Mouse (Mus musculus): Measurements from ENCODE around the gene Plxnb2. TPM values are rescaled to one million over a fixed set of nuclear protein-coding genes. Genes with fewer than 3 reads are reported as not detected.
A peak's percentile ranks its signal among the peaks of the same experiment; 100 is the strongest.

Gene Plxnb2
- polyA plus RNA-seq (2012; rRNA removed) = 89.4 and 96.8 TPM in 2 replicates

DNA sequence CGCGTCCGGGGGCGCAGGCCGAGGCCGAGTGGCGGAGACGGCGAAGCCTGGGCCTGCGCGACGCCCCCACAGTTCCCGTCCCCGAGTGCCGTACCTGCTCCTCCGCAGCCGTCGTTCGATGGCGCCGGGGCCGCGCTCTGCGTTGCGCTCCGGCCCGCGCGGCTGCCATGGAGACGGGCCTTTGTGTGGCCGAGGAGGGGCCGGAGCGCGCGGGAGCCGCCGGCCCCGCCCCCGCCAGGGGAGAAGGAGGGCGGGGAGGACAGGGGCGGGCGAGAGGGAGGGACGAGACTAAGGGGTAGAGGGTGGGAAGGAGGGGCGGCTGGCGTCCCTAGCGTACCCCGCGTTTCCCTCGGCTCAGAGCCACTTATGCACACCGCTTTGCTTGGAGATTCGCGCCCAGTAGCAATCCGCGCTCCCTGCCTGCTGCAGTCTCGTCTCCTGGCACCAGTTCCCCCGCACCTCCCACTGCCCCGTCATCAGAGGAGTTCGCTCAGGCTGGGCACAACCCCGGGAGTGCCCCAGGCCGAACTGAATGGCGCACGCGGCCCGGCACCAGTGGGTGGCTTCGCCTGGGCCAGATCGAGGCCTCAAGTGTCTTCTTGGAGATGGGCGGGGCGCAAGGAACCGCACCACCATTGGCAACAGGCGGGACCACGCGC is at the start of gene Plxnb2:
Gene Plxnb2 (minus strand): TSS at position 218 of the 659 bp plus-strand sequence.
- Histone ChIP-seq H3K27me3 (ENCODE audit: control insufficient read depth, insufficient read depth, low read length) (0 out of 2 replicates have a peak, but pooled peaks cover 2% of the 10 kb centered on the region), H3K27ac (ENCODE audit: insufficient read depth, low read length) (peak within 1 kb of the TSS; percentile 68), H3K4me3 (ENCODE audit: extremely low read depth, insufficient read depth, insufficient read length) (peak within 1 kb of the TSS; percentile 64), H3K36me3 (ENCODE audit: control insufficient read depth, insufficient read depth, low read length) (no peaks in the 10 kb centered on the region), H3K4me1 (ENCODE audit: control insufficient read depth, insufficient read depth, insufficient read length) (peaks cover 35% of the 10 kb centered on the region)
- no peak for TF ChIP-seq POLR2A (IDR thresholded peaks at IDR 0.05; ENCODE audit: low read depth, low read length)
- no peak for TF ChIP-seq CTCF (IDR thresholded peaks at IDR 0.05; ENCODE audit: extremely low read depth, insufficient read depth, insufficient read length, insufficient replicate concordance)
- DNase-seq (ENCODE audit: low read depth in 1 of 2, low spot score in 2 of 2) = no peak
- 2% methylated on average over 58 of the region's 72 CpGs for WGBS

DNA sequence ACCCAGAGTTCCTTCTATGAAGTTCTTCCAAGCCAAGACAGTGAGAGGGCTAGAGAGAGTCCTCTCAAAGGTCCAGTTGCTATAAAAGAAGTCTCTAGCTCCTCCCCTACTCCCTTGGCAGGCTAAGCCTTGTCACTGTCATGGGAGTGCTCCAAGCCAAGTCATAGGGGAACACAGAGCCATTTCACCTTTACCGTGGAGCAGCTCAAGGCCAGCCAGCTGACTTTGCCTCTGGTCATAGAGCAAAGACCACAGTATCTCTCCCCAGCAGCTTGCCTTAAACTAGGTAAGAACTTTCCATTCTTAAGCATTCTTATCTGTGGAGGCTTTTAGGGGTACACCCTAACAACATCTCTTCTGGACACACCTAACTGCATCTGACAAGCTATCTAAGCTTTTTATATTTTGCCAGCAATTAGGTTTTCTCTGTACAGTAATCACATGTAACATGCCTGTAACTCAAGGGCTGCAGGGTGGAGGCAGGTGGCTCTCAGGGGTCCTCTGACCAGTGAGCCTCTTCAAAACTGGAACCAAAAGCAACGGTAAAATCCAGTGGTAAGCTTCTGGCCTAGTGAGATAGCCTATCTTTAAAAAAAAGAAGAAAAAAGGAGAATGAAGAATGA is 35.1 kb upstream of the Plxnb2 start:
- Histone ChIP-seq H3K4me1 (ENCODE audit: control insufficient read depth, insufficient read depth, insufficient read length) (peaks cover 4% of the 10 kb centered on the region; the same call in 1 of the 2 replicates), H3K4me3 (ENCODE audit: extremely low read depth, insufficient read depth, insufficient read length) (no peak overlapping the region), H3K36me3 (ENCODE audit: control insufficient read depth, insufficient read depth, low read length) (peaks cover 3% of the 10 kb centered on the region; the same call in 1 of the 2 replicates), H3K27ac (ENCODE audit: insufficient read depth, low read length) (no peak overlapping the region), H3K27me3 (ENCODE audit: control insufficient read depth, insufficient read depth, low read length) (no peaks in the 10 kb centered on the region)
- 76% methylated on average over 2 of the region's 2 CpGs for WGBS
- no peak for DNase-seq (ENCODE audit: low read depth in 1 of 2, low spot score in 2 of 2)
- TF ChIP-seq CTCF (IDR thresholded peaks at IDR 0.05; ENCODE audit: extremely low read depth, insufficient read depth, insufficient read length, insufficient replicate concordance) (no peak), POLR2A (IDR thresholded peaks at IDR 0.05; ENCODE audit: low read depth, low read length) (no peak)

GRCm38 (mm10) chr15:89214953-89215352 is 34.4 kb upstream of the Plxnb2 start:
- H3K36me3 ChIP-seq (ENCODE audit: control insufficient read depth, insufficient read depth, low read length) = peaks cover 3% of the 10 kb centered on the region; the same call in 1 of the 2 replicates
- H3K27me3 ChIP-seq (ENCODE audit: control insufficient read depth, insufficient read depth, low read length) = no peaks in the 10 kb centered on the region
- DNase-seq (ENCODE audit: low read depth in 1 of 2, low spot score in 2 of 2) = no peak
- no peak for TF ChIP-seq POLR2A (IDR thresholded peaks at IDR 0.05; ENCODE audit: low read depth, low read length)
- no peak for TF ChIP-seq CTCF (IDR thresholded peaks at IDR 0.05; ENCODE audit: extremely low read depth, insufficient read depth, insufficient read length, insufficient replicate concordance)
- no peak overlapping the region for H3K27ac ChIP-seq (ENCODE audit: insufficient read depth, low read length)
- H3K4me1 ChIP-seq (ENCODE audit: control insufficient read depth, insufficient read depth, insufficient read length) = peaks cover 4% of the 10 kb centered on the region; the same call in 1 of the 2 replicates
- no peak overlapping the region for H3K4me3 ChIP-seq (ENCODE audit: extremely low read depth, insufficient read depth, insufficient read length)
- WGBS = 90% methylated on average over 3 of the region's 3 CpGs

DNA sequence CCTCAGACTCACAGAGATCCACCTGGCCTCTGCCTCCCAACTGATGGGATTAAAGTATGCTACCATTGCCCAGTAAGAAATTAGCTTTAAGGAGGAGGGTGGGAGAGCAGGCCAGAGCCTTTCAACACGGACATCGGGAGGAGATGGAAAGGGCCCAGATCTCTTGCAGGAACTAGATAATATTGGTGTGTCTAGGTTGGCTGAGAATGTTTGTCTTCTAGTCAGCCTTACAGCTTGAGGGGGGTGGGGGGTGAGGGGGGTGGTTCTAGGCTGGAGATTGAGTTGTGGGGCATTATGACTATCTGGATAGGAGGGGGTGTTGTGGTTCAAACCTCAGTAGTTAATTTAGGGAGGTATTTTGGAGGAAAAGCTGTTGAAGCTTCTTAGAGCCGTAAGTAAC is 32.9 kb upstream of the Plxnb2 start:
- peaks cover 4% of the 10 kb centered on the region; the same call in 1 of the 2 replicates for H3K4me1 ChIP-seq (ENCODE audit: control insufficient read depth, insufficient read depth, insufficient read length)
- H3K4me3 ChIP-seq (ENCODE audit: extremely low read depth, insufficient read depth, insufficient read length) = no peak overlapping the region
- H3K36me3 ChIP-seq (ENCODE audit: control insufficient read depth, insufficient read depth, low read length) = peaks cover 3% of the 10 kb centered on the region; the same call in 1 of the 2 replicates
- H3K27ac ChIP-seq (ENCODE audit: insufficient read depth, low read length) = no peak overlapping the region
- 77% methylated on average over 3 of the region's 3 CpGs for WGBS
- TF ChIP-seq POLR2A (IDR thresholded peaks at IDR 0.05; ENCODE audit: low read depth, low read length) (no peak), CTCF (IDR thresholded peaks at IDR 0.05; ENCODE audit: extremely low read depth, insufficient read depth, insufficient read length, insufficient replicate concordance) (no peak)
- DNase-seq (ENCODE audit: low read depth in 1 of 2, low spot score in 2 of 2) = no peak
- no peaks in the 10 kb centered on the region for H3K27me3 ChIP-seq (ENCODE audit: control insufficient read depth, insufficient read depth, low read length)

DNA sequence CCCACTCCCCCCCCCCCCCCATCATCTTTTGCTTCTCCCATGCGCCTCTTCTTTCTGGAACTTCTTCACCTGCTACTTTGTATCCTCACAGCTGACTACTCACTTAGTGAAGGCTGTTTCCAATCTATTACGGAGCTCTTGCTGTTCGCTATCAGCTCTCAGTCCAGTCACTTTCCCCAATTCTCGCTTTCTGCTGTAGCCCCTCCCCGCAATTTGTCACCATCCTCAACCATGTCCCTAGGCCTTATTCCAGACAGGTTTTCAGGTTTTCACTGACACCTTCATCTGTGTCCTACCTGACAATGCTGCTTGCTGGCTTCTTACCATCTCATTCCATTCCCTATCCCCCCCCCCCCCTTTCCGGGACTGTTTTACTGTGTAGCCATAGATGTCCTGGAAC is 31.9 kb upstream of the Plxnb2 start:
- 93% methylated on average over 6 of the region's 6 CpGs for WGBS
- TF ChIP-seq CTCF (IDR thresholded peaks at IDR 0.05; ENCODE audit: extremely low read depth, insufficient read depth, insufficient read length, insufficient replicate concordance) = no peak
- TF ChIP-seq POLR2A (IDR thresholded peaks at IDR 0.05; ENCODE audit: low read depth, low read length) = no peak
- no peak for DNase-seq (ENCODE audit: low read depth in 1 of 2, low spot score in 2 of 2)
- peak overlapping the region; percentile 85; the same call in 1 of the 2 replicates for H3K4me3 ChIP-seq (ENCODE audit: extremely low read depth, insufficient read depth, insufficient read length)
- H3K4me1 ChIP-seq (ENCODE audit: control insufficient read depth, insufficient read depth, insufficient read length) = peaks cover 4% of the 10 kb centered on the region; the same call in 1 of the 2 replicates
- H3K27me3 ChIP-seq (ENCODE audit: control insufficient read depth, insufficient read depth, low read length) = no peaks in the 10 kb centered on the region
- peaks cover 3% of the 10 kb centered on the region; the same call in 1 of the 2 replicates for H3K36me3 ChIP-seq (ENCODE audit: control insufficient read depth, insufficient read depth, low read length)
- no peak overlapping the region for H3K27ac ChIP-seq (ENCODE audit: insufficient read depth, low read length)

- H3K27me3 ChIP-seq (ENCODE audit: control insufficient read depth, insufficient read depth, low read length) = no peaks in the 10 kb centered on the region
- H3K4me1 ChIP-seq (ENCODE audit: control insufficient read depth, insufficient read depth, insufficient read length) = peaks cover 4% of the 10 kb centered on the region; the same call in 1 of the 2 replicates
- peak overlapping the region; percentile 85 for H3K4me3 ChIP-seq (ENCODE audit: extremely low read depth, insufficient read depth, insufficient read length)
- no peak for DNase-seq (ENCODE audit: low read depth in 1 of 2, low spot score in 2 of 2)
- no peak for TF ChIP-seq CTCF (IDR thresholded peaks at IDR 0.05; ENCODE audit: extremely low read depth, insufficient read depth, insufficient read length, insufficient replicate concordance)
- no peak for TF ChIP-seq POLR2A (IDR thresholded peaks at IDR 0.05; ENCODE audit: low read depth, low read length)
- 15% methylated on average over 35 of the region's 35 CpGs for WGBS
- peaks cover 3% of the 10 kb centered on the region; the same call in 1 of the 2 replicates for H3K36me3 ChIP-seq (ENCODE audit: control insufficient read depth, insufficient read depth, low read length)
- H3K27ac ChIP-seq (ENCODE audit: insufficient read depth, low read length) = peak overlapping the region; percentile 79
These were observed 31.3 kb upstream of the Plxnb2 start for GRCm38 (mm10) chr15:89211716-89212461.

Data from spleen, adult 2 months (tissue).